ENCODE assay signal across 16 mouse cellular contexts in the genomic region with DNA sequence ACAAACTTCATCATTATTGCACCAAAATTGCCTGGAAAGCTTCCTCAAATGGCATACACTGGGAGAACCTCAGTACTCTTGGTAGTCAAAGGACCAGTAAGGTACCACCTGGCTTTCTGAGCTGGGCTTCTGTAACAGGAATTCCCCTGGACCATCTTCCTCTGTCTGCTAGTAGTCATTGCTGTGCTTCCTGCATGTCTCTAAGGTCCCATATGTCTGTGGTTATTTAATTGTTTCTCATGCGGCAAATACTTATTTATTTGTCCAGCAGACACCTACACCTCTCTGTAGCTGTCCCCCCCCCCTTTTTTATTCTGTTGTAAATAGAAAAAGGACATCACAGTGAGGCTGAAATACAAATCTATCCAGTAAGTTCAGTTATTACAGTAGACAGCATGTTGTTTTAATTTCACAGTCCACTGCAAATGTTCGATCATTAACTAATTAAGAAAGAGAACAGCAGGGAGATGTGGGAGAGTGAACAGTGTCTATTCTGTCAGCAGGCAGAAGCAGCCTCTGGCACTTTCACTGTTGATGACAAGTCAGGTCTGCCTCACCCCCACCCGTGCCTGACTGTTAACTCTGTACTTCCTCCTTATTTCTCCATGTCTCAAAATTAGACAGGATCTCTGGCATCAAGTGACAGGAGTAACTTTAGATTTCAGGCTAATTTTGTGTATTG.
A peak's percentile ranks its signal among the peaks of the same experiment; 100 is the strongest.
DNase-seq lines count a peak whose midpoint lies in the region; ATAC-seq and TF ChIP-seq lines count a peak whose summit lies in the region.
"Had no signal": no experiment of that assay in that cellular context is flagged by ENCODE, and none has a peak within 500 bp of the region (broad histone marks: within the 10 kb centered on the region; RNA-seq: fewer than 3 reads in every experiment).

No protein-coding gene starts in this region.

- TF ChIP-seq POLR2A in thymus, adult 2 months (IDR thresholded peaks at IDR 0.05; ENCODE audit: control insufficient read depth, extremely low read depth, insufficient read depth, low read length, poor library complexity) = no peak

- H3K36me3 ChIP-seq in forebrain, embryonic 13.5 days (ENCODE audit: poor library complexity, severe bottlenecking) = no peaks in the 10 kb centered on the region
- H3K36me3 ChIP-seq in forebrain, embryonic 10.5 days (replicated peaks) = no peaks in the 10 kb centered on the region
- H3K36me3 ChIP-seq in midbrain, embryonic 13.5 days = no peaks in the 10 kb centered on the region
- no peaks in the 10 kb centered on the region for H3K36me3 ChIP-seq in midbrain, embryonic 11.5 days (ENCODE audit: control insufficient read depth, insufficient read depth, low read length)
- no peaks in the 10 kb centered on the region for H3K36me3 ChIP-seq in hindbrain, embryonic 15.5 days
- no peaks in the 10 kb centered on the region for H3K36me3 ChIP-seq in neural tube, embryonic 14.5 days (ENCODE audit: control insufficient read depth, insufficient read depth, low read length)
- H3K36me3 ChIP-seq in thymus, adult 2 months (ENCODE audit: control insufficient read depth, insufficient read depth, low read length) = no peaks in the 10 kb centered on the region
- H3K36me3 ChIP-seq: embryonic facial prominence, embryonic 12.5 days; G1E; lung, embryonic 15.5 days had no signal

- WGBS in forebrain, embryonic 13.5 days = 61% methylated on average over 3 of the region's 3 CpGs
- 83% methylated on average over 3 of the region's 3 CpGs for WGBS in forebrain, embryonic 10.5 days
- 79% methylated on average over 3 of the region's 3 CpGs for WGBS in midbrain, embryonic 13.5 days
- WGBS in midbrain, embryonic 11.5 days = 85% methylated on average over 3 of the region's 3 CpGs
- 44% methylated on average over 3 of the region's 3 CpGs for WGBS in hindbrain, embryonic 15.5 days
- 54% methylated on average over 3 of the region's 3 CpGs for WGBS in neural tube, embryonic 14.5 days
- WGBS in thymus, adult 2 months = 74% methylated on average over 3 of the region's 3 CpGs

- no peak overlapping the region for H3K27ac ChIP-seq in forebrain, embryonic 13.5 days
- no peak overlapping the region for H3K27ac ChIP-seq in forebrain, embryonic 10.5 days
- H3K27ac ChIP-seq in midbrain, embryonic 13.5 days = no peak overlapping the region
- no peak overlapping the region for H3K27ac ChIP-seq in midbrain, embryonic 11.5 days (ENCODE audit: low read depth, low read length)
- H3K27ac ChIP-seq in hindbrain, embryonic 15.5 days (replicated peaks) = peak overlapping the region; percentile 25; the same call in 1 of the 2 replicates
- no peak overlapping the region; the same call in 1 of the 2 replicates for H3K27ac ChIP-seq in neural tube, embryonic 14.5 days (ENCODE audit: low read depth, low read length)
- no peak overlapping the region for H3K27ac ChIP-seq in thymus, adult 2 months (ENCODE audit: control insufficient read depth, insufficient read depth, low read length)
- H3K27ac ChIP-seq: embryonic facial prominence, embryonic 12.5 days; left cerebral cortex, adult 2 months; lung, embryonic 15.5 days had no signal

- no peak for TF ChIP-seq CTCF in thymus, adult 2 months (IDR thresholded peaks at IDR 0.05; ENCODE audit: borderline replicate concordance, control insufficient read depth, extremely low read depth, insufficient read depth, low read length, poor library complexity)

- H3K9ac ChIP-seq in forebrain, embryonic 13.5 days = no peak overlapping the region
- H3K9ac ChIP-seq in midbrain, embryonic 13.5 days (replicated peaks) = no peak overlapping the region
- H3K9ac ChIP-seq in midbrain, embryonic 11.5 days (ENCODE audit: low read length) = no peak overlapping the region
- no peak overlapping the region for H3K9ac ChIP-seq in hindbrain, embryonic 15.5 days
- no peak overlapping the region for H3K9ac ChIP-seq in neural tube, embryonic 14.5 days (replicated peaks; ENCODE audit: low read depth, low read length)
- H3K9ac ChIP-seq: embryonic facial prominence, embryonic 12.5 days; lung, embryonic 15.5 days had no signal

- H3K4me1 ChIP-seq in forebrain, embryonic 13.5 days = 0 out of 2 replicates have a peak, but pooled peaks cover 2% of the 10 kb centered on the region
- no peaks in the 10 kb centered on the region for H3K4me1 ChIP-seq in forebrain, embryonic 10.5 days
- H3K4me1 ChIP-seq in midbrain, embryonic 13.5 days (replicated peaks) = no peaks in the 10 kb centered on the region
- H3K4me1 ChIP-seq in midbrain, embryonic 11.5 days (ENCODE audit: control insufficient read depth, insufficient read depth, low read length) = no peaks in the 10 kb centered on the region
- peaks cover 4% of the 10 kb centered on the region; the same call in 1 of the 2 replicates for H3K4me1 ChIP-seq in hindbrain, embryonic 15.5 days (replicated peaks)
- 0 out of 2 replicates have a peak, but pooled peaks cover 3% of the 10 kb centered on the region for H3K4me1 ChIP-seq in neural tube, embryonic 14.5 days (ENCODE audit: control insufficient read depth, insufficient read depth, low read length)
- H3K4me1 ChIP-seq in thymus, adult 2 months (replicated peaks; ENCODE audit: control insufficient read depth, insufficient read depth, low read length) = no peaks in the 10 kb centered on the region
- H3K4me1 ChIP-seq: embryonic facial prominence, embryonic 12.5 days; lung, embryonic 15.5 days; megakaryocyte, embryonic 14.5 days had no signal

- H3K4me3 ChIP-seq in forebrain, embryonic 13.5 days = no peak overlapping the region
- H3K4me3 ChIP-seq in forebrain, embryonic 10.5 days = no peak overlapping the region
- no peak overlapping the region for H3K4me3 ChIP-seq in midbrain, embryonic 13.5 days (replicated peaks)
- H3K4me3 ChIP-seq in midbrain, embryonic 11.5 days (ENCODE audit: low read depth, low read length) = no peak overlapping the region
- H3K4me3 ChIP-seq in hindbrain, embryonic 15.5 days = no peak overlapping the region
- no peak overlapping the region for H3K4me3 ChIP-seq in neural tube, embryonic 14.5 days (ENCODE audit: low read depth, low read length)
- no peak overlapping the region for H3K4me3 ChIP-seq in thymus, adult 2 months (ENCODE audit: control insufficient read depth, insufficient read depth, low read length)
- H3K4me3 ChIP-seq: embryonic facial prominence, embryonic 12.5 days; left cerebral cortex, adult 2 months; lung, embryonic 15.5 days; megakaryocyte, embryonic 14.5 days had no signal

- peak; percentile 86 for ATAC-seq in forebrain, embryonic 13.5 days
- ATAC-seq in midbrain, embryonic 13.5 days = 0 out of 2 replicates have a peak, but pooled peaks have one; percentile 58
- no peak for ATAC-seq in midbrain, embryonic 11.5 days (ENCODE audit: low FRiP score)
- peak; percentile 90 for ATAC-seq in hindbrain, embryonic 15.5 days (ENCODE audit: low FRiP score, low read depth)
- ATAC-seq in neural tube, embryonic 14.5 days (ENCODE audit: low read depth) = peak; percentile 95
- ATAC-seq in activated CD4-positive, CD25-positive, alpha-beta regulatory T cell, adult 4 months = no peak
- ATAC-seq: intestine, embryonic 16.5 days had no signal

- no peaks in the 10 kb centered on the region for H3K9me3 ChIP-seq in forebrain, embryonic 13.5 days (replicated peaks)
- H3K9me3 ChIP-seq in forebrain, embryonic 10.5 days = no peaks in the 10 kb centered on the region
- H3K9me3 ChIP-seq in midbrain, embryonic 13.5 days = no peaks in the 10 kb centered on the region
- no peaks in the 10 kb centered on the region for H3K9me3 ChIP-seq in midbrain, embryonic 11.5 days (ENCODE audit: control insufficient read depth, low read length)
- H3K9me3 ChIP-seq in hindbrain, embryonic 15.5 days = no peaks in the 10 kb centered on the region
- no peaks in the 10 kb centered on the region for H3K9me3 ChIP-seq in neural tube, embryonic 14.5 days (ENCODE audit: control insufficient read depth, low read length)
- H3K9me3 ChIP-seq: embryonic facial prominence, embryonic 12.5 days; G1E; lung, embryonic 15.5 days; megakaryocyte, embryonic 14.5 days had no signal

- H3K27me3 ChIP-seq in forebrain, embryonic 13.5 days = no peaks in the 10 kb centered on the region
- no peaks in the 10 kb centered on the region for H3K27me3 ChIP-seq in forebrain, embryonic 10.5 days (ENCODE audit: poor library complexity, severe bottlenecking)
- H3K27me3 ChIP-seq in midbrain, embryonic 13.5 days = no peaks in the 10 kb centered on the region
- H3K27me3 ChIP-seq in midbrain, embryonic 11.5 days (ENCODE audit: control insufficient read depth, insufficient read depth, low read length) = no peaks in the 10 kb centered on the region
- H3K27me3 ChIP-seq in hindbrain, embryonic 15.5 days = no peaks in the 10 kb centered on the region
- no peaks in the 10 kb centered on the region for H3K27me3 ChIP-seq in neural tube, embryonic 14.5 days (ENCODE audit: control insufficient read depth, insufficient read depth, low read length)
- no peaks in the 10 kb centered on the region for H3K27me3 ChIP-seq in thymus, adult 2 months (ENCODE audit: control insufficient read depth, insufficient read depth, low read length)
- H3K27me3 ChIP-seq: embryonic facial prominence, embryonic 12.5 days; lung, embryonic 15.5 days; megakaryocyte, embryonic 14.5 days had no signal

- H3K4me2 ChIP-seq in forebrain, embryonic 13.5 days = no peak overlapping the region
- no peak overlapping the region for H3K4me2 ChIP-seq in midbrain, embryonic 13.5 days (replicated peaks)
- no peak overlapping the region for H3K4me2 ChIP-seq in midbrain, embryonic 11.5 days
- no peak overlapping the region for H3K4me2 ChIP-seq in hindbrain, embryonic 15.5 days
- no peak overlapping the region for H3K4me2 ChIP-seq in neural tube, embryonic 14.5 days (ENCODE audit: low read depth, low read length)
- H3K4me2 ChIP-seq: embryonic facial prominence, embryonic 12.5 days; lung, embryonic 15.5 days had no signal

- no peak for DNase-seq in forebrain, embryonic 10.5 days (ENCODE audit: extremely low spot score, low spot score)
- no peak for DNase-seq in midbrain, embryonic 11.5 days (ENCODE audit: low spot score, missing footprints)
- no peak for DNase-seq in thymus, adult 2 months
- DNase-seq: liver; thymus, postnatal 4 days had no signal

Comparison
In these comparisons a context has a peak if more than half of its experiments do, and no peak if none do; other contexts are left out.
1. ATAC-seq: peak in forebrain, embryonic 13.5 days (single experiment), midbrain, embryonic 13.5 days (single experiment), hindbrain, embryonic 15.5 days (single experiment) and neural tube, embryonic 14.5 days (single experiment); none in midbrain, embryonic 11.5 days (single experiment) and activated CD4-positive, CD25-positive, alpha-beta regulatory T cell, adult 4 months (single experiment).